Mouse (Mus musculus) erythroblast, embryonic 14.5 days (primary cell): ENCODE data around the gene Rpl13a. TPM values are rescaled to one million over a fixed set of nuclear protein-coding genes. Genes with fewer than 3 reads are reported as not detected.

Experiments
- H3K27me3 ChIP-seq: 2 replicates; pipeline ENCODE4 v1.6.1; 2012; ENCODE audit warnings: inconsistent platforms; ENCODE audit not compliant: control insufficient read depth
- H3K36me3 ChIP-seq: 2 replicates; pipeline ENCODE4 v1.6.1; 2012; ENCODE audit warnings: mild to moderate bottlenecking, inconsistent platforms; ENCODE audit not compliant: control insufficient read depth
- H3K4me1 ChIP-seq: 2 replicates; pipeline ENCODE4 v1.6.1; 2012; ENCODE audit warnings: inconsistent platforms; ENCODE audit not compliant: control insufficient read depth
- H3K4me3 ChIP-seq: replicated peaks from 2 replicates; pipeline ENCODE3; 2012; ENCODE audit warnings: moderate library complexity, mild to moderate bottlenecking, inconsistent platforms
- H3K9me3 ChIP-seq: 2 replicates; pipeline ENCODE4 v1.6.1; 2012; ENCODE audit warnings: low read length, inconsistent platforms, mixed read lengths; ENCODE audit not compliant: control insufficient read depth
- GATA1 ChIP-seq: IDR thresholded peaks from 2 replicates; pipeline ENCODE4 v1.6.1; 2012; ENCODE audit warnings: low read length, inconsistent platforms, mixed read lengths
- TAL1 ChIP-seq: IDR thresholded peaks from 3 replicates; pipeline ENCODE4 v1.6.1; 2012; ENCODE audit warnings: low read length, inconsistent platforms, mixed read lengths
- polyA plus RNA-seq: library from polyadenylated mRNA; stranded (reverse); fragments of >175 nt; gene quantifications from 2 replicates; pipeline ENCODE4 v1.2.3, GENCODE M21; 2012

Rpl13a gene
- polyA plus RNA-seq, 1 experiment: 438 TPM

- Histone ChIP-seq H3K4me1 (peaks cover 45% of the 10 kb centered on the region), H3K9me3 (no peaks in the 10 kb centered on the region), H3K4me3 (no peak overlapping the region), H3K36me3 (peaks cover 37% of the 10 kb centered on the region), H3K27me3 (no peaks in the 10 kb centered on the region)
- no peak for TF ChIP-seq GATA1
- TF ChIP-seq TAL1: no peak
Measured at GRCm38 (mm10) chr7:45139904-45140723, 11.6 kb upstream of the Rpl13a start.

DNA sequence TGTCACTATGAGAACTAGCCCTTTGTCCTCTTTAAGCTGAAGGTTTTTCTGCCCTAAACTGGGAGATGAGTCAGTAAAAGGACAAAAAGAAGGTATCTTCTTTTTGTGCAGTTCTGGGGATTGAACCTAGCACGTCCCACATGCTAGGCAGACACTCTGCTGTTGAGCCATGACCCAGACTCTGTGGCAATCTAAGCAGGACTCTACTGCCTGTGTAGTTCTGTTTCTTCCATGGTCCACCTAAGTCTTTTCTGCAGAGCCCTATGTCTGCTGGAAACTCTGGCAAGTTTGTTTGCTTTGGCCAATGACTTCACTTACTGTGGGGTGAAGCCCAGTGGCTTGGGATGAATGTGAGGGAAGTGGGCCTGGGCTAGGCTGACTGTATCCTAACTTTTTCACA is 9.8 kb upstream of the Rpl13a start:
- H3K9me3 ChIP-seq: no peaks in the 10 kb centered on the region; the same call in 1 of the 2 replicates
- H3K4me1 ChIP-seq: peaks cover 60% of the 10 kb centered on the region
- no peak for TF ChIP-seq TAL1
- no peak for TF ChIP-seq GATA1
- no peak overlapping the region for H3K4me3 ChIP-seq
- peaks cover 27% of the 10 kb centered on the region for H3K36me3 ChIP-seq
- H3K27me3 ChIP-seq: no peaks in the 10 kb centered on the region

DNA sequence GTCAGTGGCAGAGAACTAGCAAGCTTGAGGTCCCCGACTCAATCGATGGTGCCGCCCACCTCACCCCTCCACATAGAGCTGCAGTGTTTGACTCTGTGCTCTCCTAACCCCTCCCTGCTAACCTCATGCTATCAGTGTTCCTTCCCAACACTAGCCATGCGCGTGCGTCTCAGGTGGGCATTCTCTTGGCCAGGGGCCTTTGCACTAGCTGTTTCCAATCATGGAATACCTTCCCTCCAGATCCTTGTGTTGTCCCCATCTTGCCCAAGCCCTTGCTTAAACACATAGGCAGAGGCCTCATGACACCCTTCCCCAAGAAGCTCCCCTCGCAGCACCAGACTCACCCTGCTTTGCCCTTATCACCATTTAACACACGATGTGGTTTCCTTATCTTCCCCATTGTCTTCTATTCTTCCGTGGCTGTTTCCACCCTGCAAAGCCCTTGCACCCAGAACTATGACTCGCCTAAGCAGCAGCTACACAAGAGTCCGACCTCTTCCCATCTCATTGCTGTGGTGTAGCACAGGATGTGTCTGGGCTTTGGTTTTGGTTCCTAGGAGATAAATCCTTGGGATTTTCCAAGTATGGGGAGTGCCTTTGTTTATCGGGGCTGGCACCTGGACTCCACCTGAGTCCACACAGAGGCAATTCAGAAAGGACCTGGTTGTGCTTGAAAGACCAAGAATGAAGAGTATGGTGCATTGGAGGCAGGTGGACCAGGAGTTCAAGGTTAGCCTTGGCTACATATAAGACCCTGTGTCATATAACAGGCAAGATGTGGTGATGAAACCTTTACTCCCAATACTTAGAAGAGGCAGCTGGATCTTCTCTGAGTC is 8.8 kb upstream of the Rpl13a start:
- TF ChIP-seq TAL1: 0 out of 3 replicates have a peak, but pooled peaks have one; percentile 5
- TF ChIP-seq GATA1: no peak
- H3K9me3 ChIP-seq: no peaks in the 10 kb centered on the region; the same call in 1 of the 2 replicates
- H3K4me3 ChIP-seq: peak overlapping the region; percentile 29
- H3K36me3 ChIP-seq: peaks cover 23% of the 10 kb centered on the region
- no peaks in the 10 kb centered on the region for H3K27me3 ChIP-seq
- peaks cover 63% of the 10 kb centered on the region for H3K4me1 ChIP-seq

DNA sequence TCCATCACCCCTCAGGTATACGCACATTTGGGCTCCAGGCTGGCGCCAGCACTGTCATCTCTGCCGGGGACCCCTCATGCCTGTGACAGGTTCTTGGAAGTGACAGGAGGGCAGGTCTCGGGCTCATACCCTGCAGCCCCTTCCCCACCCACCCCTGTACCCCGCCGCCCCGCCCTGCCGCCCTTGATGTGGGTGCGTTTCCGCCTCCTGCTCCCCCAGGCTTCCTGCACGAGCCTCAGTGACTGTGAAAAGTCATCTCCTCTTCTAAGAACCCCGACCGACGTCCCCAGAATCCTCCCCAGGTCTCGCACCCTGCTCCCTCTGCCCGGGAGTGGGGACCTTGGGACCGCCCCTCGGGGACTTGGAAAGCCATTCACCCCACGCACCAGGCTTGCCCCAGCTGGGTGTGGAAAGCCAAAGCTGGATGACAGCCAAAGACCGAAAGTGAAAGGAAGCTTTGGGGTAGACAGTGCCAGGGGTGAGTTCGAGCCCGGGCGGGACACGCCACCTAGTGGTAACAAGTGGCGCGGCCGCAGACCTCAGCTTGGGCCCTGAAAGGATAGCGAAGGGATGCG is 7.5 kb upstream of the Rpl13a start, which contains the start of the genes Gm45713 and Flt3l:
TSS of gene Gm45713 (minus strand) at position 239 of the 575 bp plus-strand sequence.
TSS of gene Flt3l (minus strand) at position 440 of the 575 bp plus-strand sequence.
- peaks cover 72% of the 10 kb centered on the region for H3K4me1 ChIP-seq

GRCm38 (mm10) chr7:45135370-45135769 is 6.8 kb upstream of the Rpl13a start:
- Histone ChIP-seq H3K9me3 (no peaks in the 10 kb centered on the region; the same call in 1 of the 2 replicates), H3K36me3 (peaks cover 18% of the 10 kb centered on the region), H3K4me3 (peak overlapping the region; percentile 76), H3K27me3 (no peaks in the 10 kb centered on the region), H3K4me1 (peaks cover 72% of the 10 kb centered on the region)
- TF ChIP-seq TAL1 (no peak), GATA1 (peak; percentile 82)

More for the DNA sequence above, 7.5 kb upstream of the Rpl13a start, which contains the start of the genes Gm45713 and Flt3l:
- Histone ChIP-seq H3K9me3 (no peaks in the 10 kb centered on the region; the same call in 1 of the 2 replicates), H3K4me3 (peak within 1 kb of the TSS; percentile 76), H3K27me3 (no peaks in the 10 kb centered on the region), H3K36me3 (peaks cover 18% of the 10 kb centered on the region)
- TF ChIP-seq GATA1: no peak
- TF ChIP-seq TAL1: no peak

- no peak for TF ChIP-seq TAL1
- TF ChIP-seq GATA1: no peak
- peaks cover 18% of the 10 kb centered on the region for H3K36me3 ChIP-seq
- peak overlapping the region; percentile 76 for H3K4me3 ChIP-seq
- peaks cover 76% of the 10 kb centered on the region for H3K4me1 ChIP-seq
- no peaks in the 10 kb centered on the region for H3K27me3 ChIP-seq
- no peaks in the 10 kb centered on the region; the same call in 1 of the 2 replicates for H3K9me3 ChIP-seq
Measured at GRCm38 (mm10) chr7:45134544-45135026, 6.0 kb upstream of the Rpl13a start.

DNA sequence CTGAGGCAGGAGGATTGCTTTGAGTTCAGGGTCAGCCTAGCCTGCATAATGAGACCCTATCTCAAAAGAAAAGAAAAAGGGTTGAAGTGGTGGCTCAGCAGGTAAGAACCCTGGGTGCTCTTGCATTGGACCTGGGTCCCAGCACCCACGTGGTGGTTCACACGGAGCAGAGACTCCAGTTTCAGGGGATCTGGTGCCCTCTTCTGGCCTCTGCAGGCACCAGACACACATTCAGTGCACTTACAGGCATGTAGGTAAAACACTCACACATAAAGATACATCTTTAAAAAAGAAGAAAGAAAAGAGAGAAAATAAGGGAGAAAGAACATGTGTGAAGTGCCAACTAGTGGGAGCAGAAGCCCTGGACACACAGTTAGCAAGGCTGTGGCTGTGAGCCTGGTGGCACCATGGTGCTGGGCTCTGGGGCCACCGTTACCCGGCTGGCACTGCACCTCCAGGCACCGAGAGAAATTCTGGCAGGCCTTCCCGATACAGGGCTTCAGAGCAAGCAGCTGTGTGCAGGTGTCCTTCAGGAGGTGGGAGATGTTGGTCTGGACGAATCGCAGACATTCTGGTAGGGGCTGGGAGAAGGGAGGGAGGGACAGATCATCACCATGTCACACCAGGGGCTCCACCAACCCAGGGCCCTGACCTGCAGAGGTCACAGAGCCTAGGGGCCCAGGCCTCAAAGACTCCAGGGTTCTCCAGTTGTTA is 5.0 kb upstream of the Rpl13a start:
- Histone ChIP-seq H3K4me1 (peaks cover 77% of the 10 kb centered on the region), H3K36me3 (peaks cover 18% of the 10 kb centered on the region), H3K4me3 (no peak overlapping the region), H3K27me3 (no peaks in the 10 kb centered on the region), H3K9me3 (no peaks in the 10 kb centered on the region; the same call in 1 of the 2 replicates)
- TF ChIP-seq GATA1: no peak
- TF ChIP-seq TAL1: no peak

- peaks cover 72% of the 10 kb centered on the region for H3K4me1 ChIP-seq
Measured at GRCm38 (mm10) chr7:45131850-45132249, 3.3 kb upstream of the Rpl13a start.

More at GRCm38 (mm10) chr7:45131850-45132249, 3.3 kb upstream of the Rpl13a start:
- no peak for TF ChIP-seq GATA1
- TF ChIP-seq TAL1: no peak
- Histone ChIP-seq H3K4me3 (no peak overlapping the region), H3K9me3 (no peaks in the 10 kb centered on the region; the same call in 1 of the 2 replicates), H3K27me3 (no peaks in the 10 kb centered on the region), H3K36me3 (peaks cover 28% of the 10 kb centered on the region)
